Mouse (Mus musculus): ENCODE results near the gene S100pbp.

Gene S100pbp

GRCm38 (mm10) chr4:129102133-129102829 lies 87.2 kb downstream of the S100pbp start:
- DNase-seq (ENCODE audit: low spot score in 2 of 2): no peak

All from frontal cortex, postnatal 14 days (tissue).